Mouse (Mus musculus) lung, embryonic 14.5 days (tissue): ENCODE results near the gene Spg7. TPM values are rescaled to one million over a fixed set of nuclear protein-coding genes. Genes with fewer than 3 reads are reported as not detected.
A peak's percentile ranks its signal among the peaks of the same experiment; 100 is the strongest.

Experiments
- ATAC-seq: fragments of 200-750 bp; cut with Nextera tagmentation; 2 replicates; pipeline ENCODE4 v1.8.0; 2017; ENCODE audit warnings: mild to moderate bottlenecking, moderate TSS enrichment, moderate library complexity; ENCODE audit not compliant: insufficient read depth
- DNase-seq: peaks from one replicate; pipeline ENCODE4 v3.0.0-alpha.2; 2015
- H3K27ac ChIP-seq: fragments of 300-500 bp; sonication (generic); 2 replicates; pipeline ENCODE4 v1.5.1; 2014; ENCODE audit warnings: low read depth, mild to moderate bottlenecking, moderate library complexity
- H3K27me3 ChIP-seq: fragments of 300-500 bp; sonication (generic); 2 replicates; pipeline ENCODE4 v1.6.1; 2014; ENCODE audit warnings: low read length, control low read depth; ENCODE audit not compliant: insufficient read depth
- H3K36me3 ChIP-seq: fragments of 300-500 bp; sonication (generic); 2 replicates; pipeline ENCODE4 v1.6.1; 2014; ENCODE audit warnings: control low read depth; ENCODE audit not compliant: insufficient read depth
- H3K4me1 ChIP-seq: fragments of 300-500 bp; sonication (generic); 2 replicates; pipeline ENCODE4 v1.6.1; 2014; ENCODE audit warnings: antibody characterized with exemption, control low read depth; ENCODE audit not compliant: insufficient read depth
- H3K4me2 ChIP-seq: fragments of 300-500 bp; sonication (generic); 2 replicates; pipeline ENCODE4 v1.6.1; 2014; ENCODE audit warnings: mild to moderate bottlenecking
- H3K4me3 ChIP-seq: fragments of 300-500 bp; sonication (generic); 2 replicates; pipeline ENCODE4 v1.5.1; 2014; ENCODE audit warnings: low read depth, low read length
- H3K9ac ChIP-seq: fragments of 300-500 bp; sonication (generic); 2 replicates; pipeline ENCODE4 v1.6.1; 2014
- H3K9me3 ChIP-seq: fragments of 300-500 bp; sonication (generic); 2 replicates; pipeline ENCODE4 v1.6.1; 2016; ENCODE audit warnings: low read depth, low read length, control low read depth
- CTCF ChIP-seq: IDR thresholded peaks from 2 replicates; pipeline ENCODE4 v1.5.1; 2016; ENCODE audit warnings: antibody characterized with exemption, low read depth
- WGBS: fragments of 180-500 bp; shearing (Covaris S2); extraction: QIAGEN DNeasy Blood & Tissue Kit; methylation state at CpG from one replicate; pipeline ENCODE4 v1.1.7; 2014; 5-methylcytosine and 5-hydroxymethylcytosine counted together
- polyA plus RNA-seq: library from polyadenylated mRNA; unstranded; fragments of >200 nt; fragmentation: Nextera tagmentation; extraction: Ambion mirVana; gene quantifications from 2 replicates; pipeline ENCODE4 v1.2.1, GENCODE M21; 2014

Gene Spg7
- polyA plus RNA-seq, 1 experiment from 2014 or later = 44.5 TPM

DNA sequence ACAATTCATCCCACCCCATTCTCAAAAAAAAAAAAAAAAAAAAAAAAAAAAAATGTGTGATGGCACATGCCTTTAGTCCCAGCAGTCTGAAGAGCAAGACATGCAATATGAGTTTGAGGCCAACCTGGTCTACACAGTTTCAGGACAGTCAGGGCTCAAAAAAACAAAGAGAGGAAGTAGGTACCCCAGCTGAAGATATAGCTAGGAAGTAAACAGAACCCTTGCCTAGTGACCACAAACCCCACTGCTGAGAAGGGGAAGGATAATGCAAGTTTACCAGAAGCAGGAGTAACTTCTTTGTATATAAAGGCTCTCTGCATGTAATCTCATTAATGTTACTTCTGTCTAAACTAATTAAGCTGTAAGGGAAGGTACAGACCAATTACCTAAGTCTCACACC lies 30.0 kb upstream of the Spg7 start:
- no peaks in the 10 kb centered on the region for H3K9me3 ChIP-seq
- no peaks in the 10 kb centered on the region for H3K27me3 ChIP-seq
- ATAC-seq (no peak), DNase-seq (peak; percentile 31)
- no peak overlapping the region for H3K4me3 ChIP-seq
- 0 out of 2 replicates have a peak, but pooled peaks cover 4% of the 10 kb centered on the region for H3K36me3 ChIP-seq
- no peak overlapping the region for H3K4me2 ChIP-seq
- H3K27ac ChIP-seq = no peak overlapping the region
- no peak for TF ChIP-seq CTCF
- no peaks in the 10 kb centered on the region for H3K4me1 ChIP-seq
- no peak overlapping the region for H3K9ac ChIP-seq

DNA sequence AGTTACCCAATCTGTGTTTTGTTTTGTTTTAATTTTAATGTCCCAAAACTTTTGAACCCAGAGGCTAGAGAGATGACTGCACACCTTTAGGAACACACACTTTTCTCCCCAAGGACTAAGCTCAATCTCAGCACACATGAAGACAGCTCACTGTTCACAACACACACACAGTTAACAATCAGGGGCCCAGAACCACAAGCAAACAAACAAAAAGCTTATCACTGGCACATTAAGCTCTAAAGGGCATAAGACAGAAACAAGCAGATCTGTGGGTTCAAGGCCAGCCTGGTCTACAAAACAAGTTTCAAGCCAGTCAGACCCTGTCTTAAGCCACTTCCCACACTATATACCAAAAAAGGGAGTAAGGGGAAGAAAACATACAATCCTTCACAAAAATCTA lies 29.3 kb upstream of the Spg7 start:
- DNase-seq (no peak), ATAC-seq (no peak)
- H3K4me1 ChIP-seq = no peaks in the 10 kb centered on the region
- no peak for TF ChIP-seq CTCF
- no peaks in the 10 kb centered on the region for H3K27me3 ChIP-seq
- no peaks in the 10 kb centered on the region for H3K36me3 ChIP-seq
- H3K27ac ChIP-seq = no peak overlapping the region
- no peaks in the 10 kb centered on the region for H3K9me3 ChIP-seq
- H3K4me3 ChIP-seq = no peak overlapping the region
- H3K4me2 ChIP-seq = no peak overlapping the region
- no peak overlapping the region for H3K9ac ChIP-seq

DNA sequence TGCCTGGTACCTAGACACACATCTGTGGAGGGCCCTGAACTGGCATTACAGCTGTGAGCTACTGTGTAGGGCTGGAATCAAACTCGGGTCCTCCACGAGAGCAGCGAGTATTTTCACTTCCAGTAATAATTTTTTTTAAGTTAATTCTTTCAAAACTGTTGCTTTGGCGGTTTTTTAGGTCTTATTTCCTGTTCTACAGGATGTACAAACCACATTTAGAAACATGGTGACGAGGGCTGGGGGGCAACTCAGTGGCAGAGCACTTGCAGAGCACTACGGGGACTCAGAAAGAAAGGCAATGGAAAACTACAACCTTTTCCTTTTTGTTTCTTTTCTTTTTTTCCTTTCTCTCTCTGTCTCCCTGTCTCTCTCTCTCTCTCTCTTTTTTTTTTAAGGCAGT lies 28.6 kb upstream of the Spg7 start:
- Histone ChIP-seq H3K9me3 (no peaks in the 10 kb centered on the region), H3K27ac (no peak overlapping the region), H3K36me3 (no peaks in the 10 kb centered on the region), H3K27me3 (no peaks in the 10 kb centered on the region), H3K4me3 (no peak overlapping the region), H3K4me2 (no peak overlapping the region), H3K9ac (no peak overlapping the region), H3K4me1 (no peaks in the 10 kb centered on the region)
- ATAC-seq (no peak), DNase-seq (no peak)
- no peak for TF ChIP-seq CTCF
- 70% methylated on average over 6 of the region's 6 CpGs for WGBS

DNA sequence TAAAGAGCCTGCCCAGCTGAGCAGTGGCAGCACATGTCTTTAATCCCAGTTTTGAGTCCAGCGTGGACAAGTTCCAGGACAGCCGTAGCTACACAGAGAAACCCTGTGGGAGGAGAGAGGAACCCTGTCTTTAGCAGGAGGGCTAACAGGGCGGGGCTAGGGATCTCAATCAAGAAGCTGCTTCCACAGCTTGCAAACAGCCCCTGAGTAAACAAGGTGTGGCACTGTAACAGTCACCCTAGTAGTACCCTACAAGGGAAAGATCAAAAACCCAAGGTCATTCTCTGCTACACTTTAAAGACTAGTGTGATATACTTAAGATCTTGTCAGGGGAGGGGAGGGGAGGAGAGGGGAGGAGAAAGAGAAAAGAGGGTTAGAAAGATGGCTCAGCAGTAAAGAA lies 25.8 kb upstream of the Spg7 start:
- Histone ChIP-seq H3K36me3 (no peaks in the 10 kb centered on the region), H3K9ac (no peak overlapping the region), H3K4me2 (no peak overlapping the region), H3K4me1 (peaks cover 13% of the 10 kb centered on the region), H3K27ac (no peak overlapping the region), H3K4me3 (no peak overlapping the region), H3K9me3 (no peaks in the 10 kb centered on the region), H3K27me3 (no peaks in the 10 kb centered on the region)
- 61% methylated on average over 3 of the region's 3 CpGs for WGBS
- no peak for DNase-seq
- no peak for TF ChIP-seq CTCF
- ATAC-seq = no peak

DNA sequence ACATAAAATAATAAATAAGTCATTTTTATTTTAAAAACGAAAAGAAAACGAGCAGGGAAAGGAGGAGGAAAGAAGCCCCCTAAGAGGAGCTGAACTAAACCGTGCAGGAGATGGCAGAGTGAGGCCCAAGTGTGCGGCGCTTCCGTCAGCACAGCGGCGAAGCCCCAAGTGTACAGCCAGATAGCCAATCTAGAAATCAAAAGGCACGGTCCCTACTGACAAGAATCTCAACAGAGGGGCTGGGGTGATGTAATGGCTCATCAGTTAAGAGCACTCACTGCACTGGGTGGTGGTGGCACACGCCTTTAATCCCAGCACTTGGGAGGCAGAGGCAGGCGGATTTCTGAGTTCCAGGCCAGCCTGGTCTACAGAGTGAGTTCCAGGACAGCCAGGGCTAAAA lies 25.3 kb upstream of the Spg7 start:
- Histone ChIP-seq H3K4me2 (no peak overlapping the region), H3K4me1 (peaks cover 13% of the 10 kb centered on the region), H3K27ac (no peak overlapping the region), H3K9me3 (no peaks in the 10 kb centered on the region), H3K27me3 (no peaks in the 10 kb centered on the region), H3K4me3 (no peak overlapping the region), H3K36me3 (no peaks in the 10 kb centered on the region), H3K9ac (no peak overlapping the region)
- ATAC-seq = no peak
- no peak for DNase-seq
- WGBS = 79% methylated on average over 11 of the region's 11 CpGs
- TF ChIP-seq CTCF = no peak

DNA sequence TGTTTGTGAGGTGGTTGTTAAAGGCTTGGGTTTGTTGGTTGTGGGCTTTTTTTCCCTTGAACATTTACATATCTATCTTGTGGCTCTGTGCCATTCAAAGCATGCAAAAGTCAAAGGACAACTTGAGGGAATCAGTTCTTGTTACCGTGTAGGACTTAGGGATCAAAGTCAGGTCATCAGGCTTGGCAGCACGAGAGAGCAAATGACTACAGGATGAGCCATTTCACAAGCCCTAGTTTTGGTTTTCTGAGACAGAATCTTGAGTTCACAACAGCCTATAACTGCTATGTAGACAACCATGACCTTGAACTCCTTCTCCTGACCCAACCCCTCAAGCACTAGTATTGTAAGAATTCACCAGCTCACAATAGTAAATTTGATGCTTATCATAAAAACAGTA lies 24.4 kb upstream of the Spg7 start:
- 29% methylated on average over 2 of the region's 2 CpGs for WGBS
- DNase-seq = no peak
- ATAC-seq = no peak
- Histone ChIP-seq H3K4me1 (peaks cover 13% of the 10 kb centered on the region), H3K4me3 (no peak overlapping the region), H3K9ac (no peak overlapping the region), H3K27me3 (no peaks in the 10 kb centered on the region), H3K36me3 (no peaks in the 10 kb centered on the region), H3K27ac (no peak overlapping the region), H3K4me2 (no peak overlapping the region), H3K9me3 (no peaks in the 10 kb centered on the region)
- no peak for TF ChIP-seq CTCF

DNA sequence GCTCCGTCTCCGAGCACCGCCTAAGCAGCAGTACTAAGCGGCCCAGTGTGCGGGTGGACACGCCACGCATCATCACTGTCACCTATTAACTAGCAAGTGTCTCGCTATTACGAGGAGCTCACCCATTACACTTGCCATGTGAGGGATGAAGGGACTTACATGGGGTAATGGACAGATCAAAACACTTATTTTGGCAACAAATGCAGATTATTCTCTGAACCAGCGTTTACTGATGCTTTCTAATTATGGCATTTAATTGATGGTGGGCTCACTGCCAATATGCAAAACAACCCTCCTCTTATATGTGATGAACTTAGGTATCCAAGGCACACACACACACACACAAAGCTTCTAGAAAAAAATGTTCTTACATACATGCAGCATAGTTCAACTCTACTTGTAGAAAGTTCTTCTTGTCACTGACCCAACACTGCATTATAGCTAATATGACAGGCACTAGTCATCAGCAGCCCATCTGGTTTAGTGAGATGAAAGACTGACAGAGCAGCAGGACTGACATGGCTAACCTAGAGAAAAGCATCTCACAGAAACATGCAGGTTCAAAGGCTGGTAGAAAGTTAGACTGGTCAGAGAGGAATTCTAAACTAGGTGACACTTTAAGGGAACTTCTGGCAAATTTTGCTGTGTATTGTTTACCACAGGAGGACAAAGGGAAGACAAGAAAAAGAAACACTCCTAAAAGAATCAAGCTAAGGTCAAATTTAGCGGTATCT lies 23.2 kb upstream of the Spg7 start:
- Histone ChIP-seq H3K4me2 (peak overlapping the region; percentile 87), H3K27me3 (no peaks in the 10 kb centered on the region), H3K36me3 (no peaks in the 10 kb centered on the region), H3K9me3 (no peaks in the 10 kb centered on the region), H3K27ac (no peak overlapping the region), H3K4me1 (peaks cover 17% of the 10 kb centered on the region), H3K9ac (peak overlapping the region; percentile 100; the same call in 1 of the 2 replicates), H3K4me3 (peak overlapping the region; percentile 100; the same call in 1 of the 2 replicates)
- TF ChIP-seq CTCF = no peak
- ATAC-seq (no peak), DNase-seq (no peak)
- WGBS = 64% methylated on average over 11 of the region's 11 CpGs
